Mouse (Mus musculus) lung, adult 2 months (tissue): Measurements from ENCODE around the gene Pnpla3.

Source experiments
- CTCF ChIP-seq: fragments of 200-500 bp; IDR thresholded peaks from 2 replicates; pipeline ENCODE4 v1.5.1; 2011; ENCODE audit warnings: mild to moderate bottlenecking, low read length, control low read depth; ENCODE audit not compliant: insufficient read depth
- POLR2A ChIP-seq: fragments of 200-500 bp; IDR thresholded peaks from 2 replicates; pipeline ENCODE4 v1.6.1; 2011; ENCODE audit warnings: low read depth, mild to moderate bottlenecking, control low read depth, low read length, borderline replicate concordance; ENCODE audit errors: extremely low read depth

- TF ChIP-seq CTCF: no peak
- no peak for TF ChIP-seq POLR2A
Measured at GRCm38 (mm10) chr15:84210941-84211340, 43.3 kb downstream of the Pnpla3 start.
